Mouse (Mus musculus): ENCODE results near the gene Tex12. TPM values are rescaled to one million over a fixed set of nuclear protein-coding genes. Genes with fewer than 3 reads are reported as not detected.

The Tex12 gene
- total and polyA plus RNA-seq, 3 experiments, result not detected

DNA sequence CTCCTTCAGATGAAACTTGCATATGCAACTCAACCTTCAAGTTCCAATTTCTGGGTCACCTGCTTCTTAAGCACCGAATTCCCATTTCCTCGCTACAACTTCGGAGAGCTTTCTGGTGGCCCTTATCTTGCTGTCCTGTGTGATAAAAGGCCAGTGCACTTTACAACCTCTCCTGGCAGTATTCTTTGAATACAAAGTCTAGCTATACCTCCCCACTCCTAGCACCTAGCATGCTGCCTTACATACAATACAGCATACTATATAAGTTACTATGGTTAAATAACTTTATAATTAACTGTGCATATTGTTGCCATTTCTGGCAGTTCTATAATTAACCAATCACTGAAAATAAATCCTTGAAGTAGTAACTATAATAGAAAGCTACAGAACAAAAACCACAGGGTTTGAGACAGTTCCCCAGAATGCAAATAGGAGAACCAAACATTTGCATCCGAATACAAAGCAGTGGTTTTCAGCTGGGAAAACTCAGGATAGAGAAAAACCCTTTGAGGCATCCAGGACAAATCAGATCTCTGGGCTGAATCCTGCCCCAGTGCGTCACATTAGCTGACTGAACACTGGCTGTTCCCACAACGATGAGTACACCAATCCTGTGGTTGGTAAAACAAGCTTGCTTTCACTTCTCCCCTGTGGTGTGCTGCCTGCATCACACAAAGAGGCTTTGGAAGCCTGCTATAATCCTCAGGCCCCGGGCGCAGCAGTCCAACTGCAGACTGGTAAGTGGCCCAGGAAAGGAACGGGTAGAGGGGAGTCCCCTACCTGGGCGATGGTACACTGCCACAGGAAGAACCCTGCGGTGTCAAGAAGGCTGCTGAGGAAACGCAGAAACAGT is 6.7 kb downstream of the Tex12 start, which contains the start of gene Il18:
Gene Il18, plus strand, starts transcription at position 587 of the 853 bp plus-strand sequence.
- no peaks in the 10 kb centered on the region for H3K9me3 ChIP-seq (replicated peaks; ENCODE audit: insufficient read depth, low read length)
- no peak for TF ChIP-seq NELFE (IDR thresholded peaks at IDR 0.05; ENCODE audit: low read depth, low read length)
- no peak for TF ChIP-seq ELF1 (IDR thresholded peaks at IDR 0.05; ENCODE audit: low read depth, low read length)
- TF ChIP-seq GATA1 (IDR thresholded peaks at IDR 0.05; ENCODE audit: low read depth, low read length), result no peak
- no peak for TF ChIP-seq ZC3H11A (IDR thresholded peaks at IDR 0.05; ENCODE audit: low read depth, low read length)
- TF ChIP-seq E2F4 (IDR thresholded peaks at IDR 0.05; ENCODE audit: borderline replicate concordance, low read depth, low read length), result no peak
- no peak for TF ChIP-seq JUND (IDR thresholded peaks at IDR 0.05; ENCODE audit: low read depth, low read length)
- TF ChIP-seq CHD1 (IDR thresholded peaks at IDR 0.05; ENCODE audit: low read depth, low read length), result no peak
- TF ChIP-seq NRF1 (IDR thresholded peaks at IDR 0.05; ENCODE audit: insufficient read depth, low read depth, low read length, poor library complexity, severe bottlenecking), result no peak
- TF ChIP-seq POLR2AphosphoS5 (IDR thresholded peaks at IDR 0.05; ENCODE audit: borderline replicate concordance, low read depth, low read length), result no peak
- TF ChIP-seq POLR2AphosphoS2 (IDR thresholded peaks at IDR 0.05; ENCODE audit: low read length), result no peak
- no peak within 1 kb of the TSS for H3K9ac ChIP-seq (ENCODE audit: control insufficient read depth, low read depth, low read length, poor library complexity, severe bottlenecking)
- no peak within 1 kb of the TSS for H3K4me3 ChIP-seq (ENCODE audit: control insufficient read depth in 1 of 2, insufficient read depth in 1 of 2, low read depth in 2 of 2, low read length in 2 of 2)
- peaks cover 0 to 6% of the 10 kb centered on the region in 2 experiments; a peak in 2 of 4 replicates for H3K4me1 ChIP-seq (ENCODE audit: control insufficient read depth in 1 of 2, insufficient read depth in 2 of 2, low read length in 2 of 2)
- DNase-seq (ENCODE audit: low read depth, low spot score), result no peak
- H3K27ac ChIP-seq (ENCODE audit: control insufficient read depth, low read depth, low read length), result no peak within 1 kb of the TSS
- H3K79me2 ChIP-seq (ENCODE audit: control insufficient read depth, insufficient read depth, low read length, poor library complexity), result no peaks in the 10 kb centered on the region
- peaks cover 0 to 11% of the 10 kb centered on the region in 2 experiments; a peak in 2 of 4 replicates for H3K36me3 ChIP-seq (ENCODE audit: control insufficient read depth in 1 of 2, insufficient read depth in 2 of 2, low read length in 2 of 2)
- peaks cover 4 to 22% of the 10 kb centered on the region in 2 experiments; a peak in 3 of 4 replicates for H3K27me3 ChIP-seq (ENCODE audit: control insufficient read depth in 1 of 2, insufficient read depth in 2 of 2, low read length in 2 of 2)

DNA sequence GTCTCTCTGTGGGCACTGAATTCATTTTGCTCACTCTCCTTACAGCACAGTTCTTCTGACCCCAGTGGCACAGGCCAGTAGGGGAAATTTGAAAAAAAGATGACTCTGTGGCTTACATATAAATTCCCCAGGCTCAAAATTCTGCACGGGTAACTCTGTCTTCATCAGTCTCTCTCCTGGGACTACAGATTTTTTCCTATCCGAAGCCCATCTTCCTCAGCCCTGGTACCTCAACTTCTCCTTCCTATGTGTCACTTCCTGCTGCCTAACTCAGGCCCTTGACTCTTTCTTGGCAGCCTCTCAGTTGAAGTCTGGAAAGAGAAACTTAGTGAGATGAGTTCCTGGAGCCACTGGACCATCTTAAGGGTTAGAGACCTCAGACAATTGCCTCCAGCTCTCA is 7.6 kb downstream of the Tex12 start:
- H3K27ac ChIP-seq (ENCODE audit: control insufficient read depth, low read depth, low read length), result no peak overlapping the region
- TF ChIP-seq CTCF (IDR thresholded peaks at IDR 0.05 in 2 of 3, conservative IDR thresholded peaks at IDR 0.05 in 1 of 3; ENCODE audit: control insufficient read depth in 1 of 3, insufficient read depth in 1 of 3, low read depth in 2 of 3, low read length in 3 of 3, poor library complexity in 1 of 3, severe bottlenecking in 1 of 3) (no peak), NRF1 (IDR thresholded peaks at IDR 0.05; ENCODE audit: insufficient read depth, low read depth, low read length, poor library complexity, severe bottlenecking) (no peak)

DNA sequence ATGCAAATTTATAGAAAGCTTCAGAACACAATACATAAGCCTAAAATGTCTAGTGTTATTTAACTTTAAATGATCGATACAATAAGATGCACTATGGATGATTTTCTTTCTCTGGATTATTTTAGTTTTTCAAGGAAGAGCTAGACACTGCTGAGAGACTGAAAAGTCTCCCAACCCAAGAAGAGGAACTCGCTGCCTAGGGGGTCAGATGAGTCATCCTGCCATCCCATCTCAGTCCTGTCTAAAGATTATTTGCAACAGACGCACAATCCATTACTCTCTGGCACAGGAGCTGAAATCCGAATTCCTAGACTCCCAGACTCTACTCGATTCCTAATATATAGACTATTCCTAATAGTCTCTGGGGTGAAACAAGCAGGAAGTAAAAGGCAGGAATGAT is 8.9 kb downstream of the Tex12 start:
- no peaks in the 10 kb centered on the region for H3K79me2 ChIP-seq (ENCODE audit: control insufficient read depth, insufficient read depth, low read length, poor library complexity)
- H3K4me3 ChIP-seq (ENCODE audit: control insufficient read depth in 1 of 2, insufficient read depth in 1 of 2, low read depth in 2 of 2, low read length in 2 of 2), result no peak overlapping the region
- peaks cover 4 to 9% of the 10 kb centered on the region in 2 experiments; a peak in 3 of 4 replicates for H3K27me3 ChIP-seq (ENCODE audit: control insufficient read depth in 1 of 2, insufficient read depth in 2 of 2, low read length in 2 of 2)
- H3K9me3 ChIP-seq (replicated peaks; ENCODE audit: insufficient read depth, low read length), result no peaks in the 10 kb centered on the region
- H3K36me3 ChIP-seq (ENCODE audit: control insufficient read depth in 1 of 2, insufficient read depth in 2 of 2, low read length in 2 of 2), result peaks cover 0 to 11% of the 10 kb centered on the region in 2 experiments; a peak in 2 of 4 replicates
- H3K27ac ChIP-seq (ENCODE audit: control insufficient read depth, low read depth, low read length), result no peak overlapping the region
- peak; percentile 94 for TF ChIP-seq JUND (IDR thresholded peaks at IDR 0.05; ENCODE audit: low read depth, low read length)
- no peak for TF ChIP-seq CTCF (IDR thresholded peaks at IDR 0.05 in 2 of 3, conservative IDR thresholded peaks at IDR 0.05 in 1 of 3; ENCODE audit: control insufficient read depth in 1 of 3, insufficient read depth in 1 of 3, low read depth in 2 of 3, low read length in 3 of 3, poor library complexity in 1 of 3, severe bottlenecking in 1 of 3)
- no peak for TF ChIP-seq GABPA (IDR thresholded peaks at IDR 0.05; ENCODE audit: low read depth, low read length)
- no peak for TF ChIP-seq MYC (IDR thresholded peaks at IDR 0.05; ENCODE audit: low read depth, low read length)
- TF ChIP-seq MAX (IDR thresholded peaks at IDR 0.05; ENCODE audit: low read length), result no peak
- peak in 1 of 2 experiments; percentile 83; a peak in 2 of 4 replicates for TF ChIP-seq EP300 (IDR thresholded peaks at IDR 0.05; ENCODE audit: low read depth in 1 of 2, low read length in 2 of 2)
- no peak for TF ChIP-seq BHLHE40 (IDR thresholded peaks at IDR 0.05; ENCODE audit: borderline replicate concordance, low read depth, low read length)
- peak; percentile 77 for DNase-seq (ENCODE audit: low read depth, low spot score)
- no peak overlapping the region for H3K9ac ChIP-seq (ENCODE audit: control insufficient read depth, low read depth, low read length, poor library complexity, severe bottlenecking)
- peaks cover 0 to 6% of the 10 kb centered on the region in 2 experiments; a peak in 2 of 4 replicates for H3K4me1 ChIP-seq (ENCODE audit: control insufficient read depth in 1 of 2, insufficient read depth in 2 of 2, low read length in 2 of 2)

More for the DNA sequence above, 7.6 kb downstream of the Tex12 start:
- H3K36me3 ChIP-seq (ENCODE audit: control insufficient read depth in 1 of 2, insufficient read depth in 2 of 2, low read length in 2 of 2), result peaks cover 0 to 11% of the 10 kb centered on the region in 2 experiments; a peak in 2 of 4 replicates
- H3K27me3 ChIP-seq (ENCODE audit: control insufficient read depth in 1 of 2, insufficient read depth in 2 of 2, low read length in 2 of 2), result peaks cover 4 to 15% of the 10 kb centered on the region in 2 experiments; a peak in 3 of 4 replicates
- no peaks in the 10 kb centered on the region for H3K9me3 ChIP-seq (replicated peaks; ENCODE audit: insufficient read depth, low read length)
- peaks cover 0 to 6% of the 10 kb centered on the region in 2 experiments; a peak in 2 of 4 replicates for H3K4me1 ChIP-seq (ENCODE audit: control insufficient read depth in 1 of 2, insufficient read depth in 2 of 2, low read length in 2 of 2)
- DNase-seq (ENCODE audit: low read depth, low spot score), result peak; percentile 18
- no peak overlapping the region for H3K4me3 ChIP-seq (ENCODE audit: control insufficient read depth in 1 of 2, insufficient read depth in 1 of 2, low read depth in 2 of 2, low read length in 2 of 2)
- no peak overlapping the region for H3K9ac ChIP-seq (ENCODE audit: control insufficient read depth, low read depth, low read length, poor library complexity, severe bottlenecking)
- H3K79me2 ChIP-seq (ENCODE audit: control insufficient read depth, insufficient read depth, low read length, poor library complexity), result no peaks in the 10 kb centered on the region
